Mouse (Mus musculus) forebrain, embryonic 14.5 days (tissue): ENCODE data around the gene Cox6a1. TPM values are rescaled to one million over a fixed set of nuclear protein-coding genes. Genes with fewer than 3 reads are reported as not detected.
A peak's percentile ranks its signal among the peaks of the same experiment; 100 is the strongest.
"Not testable (repeated sequence)": the region's sequence is repeated elsewhere in the genome, so short reads cannot be mapped to it uniquely, and the experiment has no call there.

Experiments
- ATAC-seq: fragments of 200-750 bp; cut with Nextera tagmentation; 2 replicates; pipeline ENCODE4 v1.8.0; 2017; ENCODE audit warnings: mild to moderate bottlenecking, moderate library complexity
- DNase-seq: peaks from one replicate; pipeline ENCODE4 v3.0.0-alpha.2; 2015; ENCODE audit warnings: low spot score
- H3K27ac ChIP-seq: fragments of 300-500 bp; sonication (generic); 2 replicates; pipeline ENCODE4 v1.5.1; 2014; ENCODE audit warnings: low read depth, mild to moderate bottlenecking, control low read depth, low read length, moderate library complexity
- H3K27me3 ChIP-seq: fragments of 300-500 bp; sonication (generic); replicated peaks from 2 replicates; pipeline ENCODE4 v1.6.1; 2014; ENCODE audit warnings: low read length, control low read depth, mixed read lengths; ENCODE audit not compliant: control insufficient read depth, insufficient read depth
- H3K36me3 ChIP-seq: fragments of 300-500 bp; sonication (generic); 2 replicates; pipeline ENCODE4 v1.6.1; 2014; ENCODE audit warnings: low read length, control low read depth; ENCODE audit not compliant: control insufficient read depth, insufficient read depth
- H3K4me1 ChIP-seq: fragments of 300-500 bp; sonication (generic); 2 replicates; pipeline ENCODE4 v1.6.1; 2014; ENCODE audit warnings: antibody characterized with exemption, low read length, control low read depth; ENCODE audit not compliant: control insufficient read depth, insufficient read depth
- H3K4me2 ChIP-seq: fragments of 300-500 bp; sonication (generic); 2 replicates; pipeline ENCODE4 v1.6.1; 2014; ENCODE audit warnings: mild to moderate bottlenecking, control low read depth, low read length
- H3K4me3 ChIP-seq: fragments of 300-500 bp; sonication (generic); 2 replicates; pipeline ENCODE4 v1.5.1; 2014; ENCODE audit warnings: low read depth, low read length, control low read depth
- H3K9ac ChIP-seq: fragments of 300-500 bp; sonication (generic); 2 replicates; pipeline ENCODE4 v1.6.1; 2014; ENCODE audit warnings: mild to moderate bottlenecking, low read length, control low read depth, moderate library complexity
- H3K9me3 ChIP-seq: fragments of 300-500 bp; sonication (generic); replicated peaks from 2 replicates; pipeline ENCODE4 v1.6.1; 2016; ENCODE audit warnings: low read length, control low read depth, mixed read lengths; ENCODE audit not compliant: control insufficient read depth
- WGBS: fragments of 180-500 bp; shearing (Covaris S2); extraction: QIAGEN DNeasy Blood & Tissue Kit; methylation state at CpG from one replicate; pipeline ENCODE4 v1.1.7; 2014; 5-methylcytosine and 5-hydroxymethylcytosine counted together
- polyA plus RNA-seq: library from polyadenylated mRNA; unstranded; fragments of >200 nt; fragmentation: Nextera tagmentation; extraction: Ambion mirVana; gene quantifications from 2 replicates; pipeline ENCODE4 v1.2.1, GENCODE M21; 2014

Cox6a1 gene
- polyA plus RNA-seq, 1 experiment from 2014 or later = 1,200 TPM

DNA sequence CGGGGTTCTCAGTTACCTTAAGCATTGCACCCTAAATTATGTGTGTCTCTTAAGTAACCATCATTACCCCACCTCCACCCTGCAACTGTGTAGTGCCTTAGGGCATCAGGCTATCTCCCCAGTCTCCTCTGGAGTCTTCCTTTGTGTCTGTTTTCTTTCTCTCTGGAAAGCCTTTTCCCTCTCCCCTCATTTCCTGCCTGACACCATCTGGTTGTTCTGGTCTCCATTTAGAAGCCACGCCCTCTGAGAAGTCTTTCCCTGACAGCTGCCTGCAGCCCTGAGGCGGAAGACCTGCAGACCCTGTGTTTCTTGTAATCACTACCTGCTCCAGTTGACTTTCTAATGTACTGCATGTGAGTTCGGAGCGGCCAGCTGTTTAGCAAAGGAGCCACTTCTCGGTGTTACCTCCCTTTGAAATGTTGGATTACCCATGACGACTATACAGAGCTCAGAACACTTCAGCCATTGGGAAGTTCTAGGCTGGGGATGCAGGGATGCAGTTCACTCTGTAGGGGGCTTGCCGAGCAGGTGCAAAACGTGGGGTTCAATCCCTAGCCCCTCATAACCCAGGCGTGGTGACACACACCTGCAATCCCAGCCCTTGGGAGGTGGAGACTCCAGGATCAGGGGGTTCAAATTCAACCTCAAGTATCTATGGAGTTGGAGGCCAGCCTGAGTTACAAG is 31.0 kb downstream of the Cox6a1 start:
- Histone ChIP-seq H3K9ac (no peak overlapping the region), H3K4me3 (no peak overlapping the region), H3K27me3 (no peaks in the 10 kb centered on the region), H3K4me1 (peaks cover 18% of the 10 kb centered on the region), H3K36me3 (no peaks in the 10 kb centered on the region), H3K9me3 (no peaks in the 10 kb centered on the region), H3K27ac (peak overlapping the region; percentile 77), H3K4me2 (peak overlapping the region; percentile 8)
- WGBS = 5% methylated on average over 10 of the region's 10 CpGs
- DNase-seq (peak; percentile 78), ATAC-seq (peak; percentile 71)

DNA sequence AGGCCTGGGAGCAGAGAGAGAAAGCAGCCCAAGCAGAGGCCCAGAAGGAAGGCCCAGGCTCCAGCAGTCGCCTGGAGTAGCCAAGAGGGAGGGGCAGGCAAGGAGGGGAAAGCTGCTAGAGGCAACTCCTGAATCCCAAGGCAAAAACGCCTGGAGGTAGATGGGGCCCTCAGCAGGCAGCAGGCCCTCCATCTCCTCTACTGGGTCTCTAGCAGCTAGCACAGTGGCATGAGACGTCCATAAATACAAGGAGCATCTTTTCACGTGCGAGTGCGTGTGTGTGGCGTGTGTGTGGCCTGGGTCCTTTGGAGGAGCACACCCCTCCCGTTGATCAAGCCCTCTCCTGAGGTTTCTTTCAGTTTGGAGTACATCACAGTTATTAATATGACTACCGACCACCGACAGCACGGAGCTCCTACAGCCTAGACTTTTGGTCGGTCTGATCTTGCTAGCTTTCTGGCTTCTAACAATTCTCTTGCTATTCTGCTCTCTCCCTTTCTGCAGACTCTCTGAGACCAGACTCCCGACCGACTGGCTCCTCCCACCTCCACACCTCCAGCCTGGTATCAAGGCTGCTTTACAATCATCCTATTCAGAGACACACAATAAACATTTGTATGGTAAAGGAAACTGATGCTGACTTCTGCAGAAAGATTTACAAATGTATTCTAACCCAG is 31.7 kb downstream of the Cox6a1 start:
- DNase-seq = peak; percentile 36
- peak; percentile 49; the same call in 1 of the 2 replicates for ATAC-seq
- Histone ChIP-seq H3K36me3 (no peaks in the 10 kb centered on the region), H3K4me2 (peak overlapping the region; percentile 24), H3K27ac (peak overlapping the region; percentile 77), H3K4me1 (peaks cover 18% of the 10 kb centered on the region), H3K9ac (peak overlapping the region; percentile 47), H3K27me3 (no peaks in the 10 kb centered on the region), H3K9me3 (no peaks in the 10 kb centered on the region), H3K4me3 (no peak overlapping the region)
- WGBS = 2% methylated on average over 14 of the region's 14 CpGs

DNA sequence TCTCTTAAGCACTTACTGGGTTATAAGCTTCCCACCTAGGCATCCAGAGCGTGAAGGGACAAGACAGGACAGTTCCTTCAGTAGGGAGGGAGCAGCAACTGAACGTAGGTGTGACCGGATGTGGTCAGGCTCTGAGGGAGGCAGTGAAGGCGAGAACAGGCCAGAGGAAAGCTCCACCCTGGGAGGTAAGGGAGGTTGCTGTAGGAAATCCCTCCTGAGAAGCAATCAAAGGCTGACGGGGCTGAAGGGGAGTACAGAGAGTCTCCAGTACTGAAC is 35.2 kb downstream of the Cox6a1 start:
- Histone ChIP-seq H3K27ac (no peak overlapping the region), H3K4me3 (no peak overlapping the region), H3K9me3 (no peaks in the 10 kb centered on the region), H3K27me3 (no peaks in the 10 kb centered on the region), H3K4me2 (no peak overlapping the region), H3K9ac (no peak overlapping the region), H3K36me3 (no peaks in the 10 kb centered on the region), H3K4me1 (peaks cover 18% of the 10 kb centered on the region)
- 47% methylated on average over 5 of the region's 5 CpGs for WGBS
- DNase-seq (no peak), ATAC-seq (no peak)

DNA sequence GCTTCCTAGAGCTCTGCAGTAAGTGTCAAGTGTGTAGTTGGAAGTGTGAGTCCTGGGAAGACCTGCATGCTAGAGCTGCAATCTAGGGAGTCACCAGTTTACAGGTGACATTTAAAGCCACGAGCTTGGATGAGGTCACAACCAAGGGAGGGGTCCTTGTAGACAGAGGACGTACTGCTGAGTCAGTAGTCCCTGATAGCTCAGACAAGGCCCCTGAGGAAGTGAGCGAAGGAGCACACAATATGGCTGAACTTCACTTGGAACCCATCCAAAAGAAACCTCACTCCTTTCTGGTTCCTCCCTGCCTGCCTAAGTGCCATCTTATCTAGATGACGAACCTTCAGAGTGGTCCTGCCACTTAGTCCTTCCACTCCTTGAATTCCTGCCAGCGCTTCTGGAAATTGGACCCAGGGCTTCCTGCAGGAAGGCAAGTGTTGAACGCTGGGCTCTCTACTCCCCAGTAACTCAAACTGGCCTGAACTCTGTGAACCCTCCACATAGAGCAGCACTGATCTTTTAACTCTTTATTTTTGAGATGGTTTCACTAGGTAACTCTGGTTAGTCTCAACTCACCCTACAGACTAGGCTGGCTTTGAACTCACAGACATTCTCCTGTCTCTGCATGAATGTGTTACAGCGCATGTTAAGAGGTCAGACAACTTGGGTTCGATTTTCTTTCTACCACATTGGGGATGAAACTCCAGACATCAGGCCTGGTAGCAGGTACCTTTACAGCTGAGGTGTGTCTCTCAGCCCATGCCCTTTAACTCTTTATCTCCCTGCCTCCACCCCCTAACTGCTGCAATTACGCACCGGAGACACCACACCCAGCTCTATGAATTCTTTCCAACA is 35.7 kb downstream of the Cox6a1 start:
- DNase-seq = no peak
- no peak for ATAC-seq
- no peaks in the 10 kb centered on the region for H3K9me3 ChIP-seq
- no peaks in the 10 kb centered on the region for H3K36me3 ChIP-seq
- H3K27ac ChIP-seq = no peak overlapping the region
- no peak overlapping the region for H3K4me3 ChIP-seq
- WGBS = 78% methylated on average over 10 of the region's 10 CpGs
- H3K4me2 ChIP-seq = no peak overlapping the region
- H3K27me3 ChIP-seq = no peaks in the 10 kb centered on the region
- peaks cover 15% of the 10 kb centered on the region for H3K4me1 ChIP-seq
- H3K9ac ChIP-seq = no peak overlapping the region

DNA sequence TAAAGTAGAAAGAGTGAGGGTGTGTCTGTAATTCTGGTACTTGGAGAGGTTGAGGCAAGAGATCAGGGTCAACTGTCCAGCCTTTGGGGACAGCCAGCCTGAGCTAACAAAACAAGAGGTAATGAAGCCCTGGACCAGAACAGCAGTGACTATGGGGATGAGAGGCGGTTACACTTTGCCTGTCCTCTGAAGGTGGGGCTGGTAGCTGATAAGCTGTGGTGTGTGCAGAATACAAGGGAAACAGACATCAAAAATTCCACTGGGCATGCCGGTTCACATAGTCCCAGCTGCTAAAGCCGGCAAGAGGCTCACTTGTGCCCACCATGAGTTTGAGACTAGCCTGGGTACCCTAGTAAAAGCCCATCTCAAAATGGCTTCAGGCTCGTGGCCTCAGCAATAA is 36.4 kb downstream of the Cox6a1 start:
- Histone ChIP-seq H3K4me2 (no peak overlapping the region), H3K36me3 (no peaks in the 10 kb centered on the region), H3K27ac (no peak overlapping the region), H3K4me1 (peaks cover 8% of the 10 kb centered on the region), H3K9ac (no peak overlapping the region), H3K9me3 (no peaks in the 10 kb centered on the region), H3K27me3 (no peaks in the 10 kb centered on the region), H3K4me3 (no peak overlapping the region)
- ATAC-seq = no peak
- DNase-seq = no peak
- WGBS = 79% methylated on average over 4 of the region's 4 CpGs

DNA sequence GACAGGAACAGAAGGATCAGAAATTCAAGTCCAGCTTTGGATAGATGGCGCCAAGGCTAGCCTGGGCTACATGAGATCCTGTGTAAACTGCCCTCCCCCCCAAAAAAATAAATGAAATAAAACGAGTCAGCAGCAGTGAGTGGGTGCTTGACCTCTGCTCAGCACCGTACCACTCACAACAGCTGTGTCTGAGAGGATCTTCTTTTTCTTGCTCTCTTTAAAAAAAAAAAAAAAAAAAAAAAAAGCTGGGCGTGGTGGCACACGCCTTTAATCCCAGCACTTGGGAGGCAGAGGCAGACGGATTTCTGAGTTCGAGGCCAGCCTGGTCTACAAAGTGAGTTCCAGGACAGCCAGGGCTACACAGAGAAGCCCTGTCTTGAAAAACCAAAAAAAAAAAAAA is 46.6 kb downstream of the Cox6a1 start:
- DNase-seq, H3K27me3 ChIP-seq, ATAC-seq, H3K4me3 ChIP-seq, H3K9me3 ChIP-seq, H3K27ac ChIP-seq, H3K4me2 ChIP-seq: not testable (repeated sequence)
- H3K4me1 ChIP-seq = peaks cover 18% of the 10 kb centered on the region
- 84% methylated on average over 3 of the region's 7 CpGs for WGBS
- H3K36me3 ChIP-seq = peaks cover 19% of the 10 kb centered on the region
- H3K9ac ChIP-seq = 0 out of 2 replicates have a peak overlapping the region, but pooled peaks have one; percentile 58

DNA sequence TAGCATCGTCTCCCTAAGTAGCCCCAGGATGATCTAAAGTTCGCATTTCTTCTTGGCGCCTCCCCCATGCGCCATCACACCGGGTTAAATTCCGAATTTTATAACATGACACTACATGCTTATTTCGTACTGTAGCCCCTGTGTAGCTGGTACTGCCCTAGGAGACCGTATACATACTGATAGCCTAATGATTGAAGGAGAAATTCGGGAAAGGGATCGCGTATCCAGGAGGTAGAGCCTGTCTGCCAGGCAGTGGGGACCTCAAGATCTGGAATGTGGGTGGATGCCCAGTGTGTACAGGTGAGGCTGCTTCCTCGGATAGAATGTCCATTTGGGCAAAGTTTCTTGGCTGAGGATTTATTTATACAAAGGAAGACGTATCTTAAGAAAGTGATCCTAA is 47.2 kb downstream of the Cox6a1 start:
- H3K4me1 ChIP-seq = peaks cover 18% of the 10 kb centered on the region

GRCm38 (mm10) chr5:115300792-115301614 is 47.8 kb downstream of the Cox6a1 start, which contains the start of gene Dynll1:
Gene Dynll1 (minus strand): TSS chr5:115300999.
- peak within 1 kb of the TSS; percentile 94 for H3K27ac ChIP-seq
- peak within 1 kb of the TSS; percentile 89 for H3K4me2 ChIP-seq
- H3K27me3 ChIP-seq = no peaks in the 10 kb centered on the region
- DNase-seq (peak; percentile 99), ATAC-seq (peak; percentile 98)
- H3K9me3 ChIP-seq = no peaks in the 10 kb centered on the region
- peaks cover 31% of the 10 kb centered on the region for H3K36me3 ChIP-seq
- H3K9ac ChIP-seq = peak within 1 kb of the TSS; percentile 89
- peak within 1 kb of the TSS; percentile 87 for H3K4me3 ChIP-seq
- WGBS = under 1% methylated on average over 64 of the region's 66 CpGs
- H3K4me1 ChIP-seq = peaks cover 18% of the 10 kb centered on the region

More for the DNA sequence above, 47.2 kb downstream of the Cox6a1 start:
- Histone ChIP-seq H3K36me3 (peaks cover 25% of the 10 kb centered on the region), H3K9me3 (no peaks in the 10 kb centered on the region), H3K4me2 (peak overlapping the region; percentile 89), H3K9ac (peak overlapping the region; percentile 58), H3K4me3 (peak overlapping the region; percentile 87), H3K27ac (no peak overlapping the region), H3K27me3 (no peaks in the 10 kb centered on the region)
- DNase-seq (no peak), ATAC-seq (no peak)
- 30% methylated on average over 13 of the region's 13 CpGs for WGBS
